Mouse (Mus musculus) olfactory bulb, adult 2 months (tissue): ENCODE measurements at regions not wholly inside any gene's neighbourhood (a gene's known extent, or its start where the extent isn't known, plus 50 kb on each side); places are given as distances from the start of the nearest gene placed in this dataset.

Source experiments
- CTCF ChIP-seq: fragments of 200-500 bp; IDR thresholded peaks from 2 replicates; pipeline ENCODE4 v1.5.1; 2012; ENCODE audit warnings: low read depth, mild to moderate bottlenecking, low read length, moderate library complexity; ENCODE audit not compliant: insufficient read depth
- POLR2A ChIP-seq: fragments of 200-500 bp; IDR thresholded peaks from 2 replicates; pipeline ENCODE4 v1.6.1; 2012; ENCODE audit warnings: mild to moderate bottlenecking, low read depth, low read length, moderate library complexity; ENCODE audit not compliant: insufficient read depth

- TF ChIP-seq CTCF (no peak), POLR2A (no peak)
Observed at GRCm38 (mm10) chr16:50063540-50063939, 263.2 kb downstream of the Cd47 start.
